Mouse (Mus musculus): ENCODE measurements around the gene Pros1.
A peak's percentile ranks its signal among the peaks of the same experiment; 100 is the strongest.

Gene Pros1

GRCm38 (mm10) chr16:62854191-62855068, at the start of gene Pros1:
Gene Pros1, plus strand, starts transcription at chr16:62854307.
- peak; percentile 53 to 66 for DNase-seq

GRCm38 (mm10) chr16:62804621-62805020, 49.5 kb upstream of the Pros1 start:
- DNase-seq = no peak

GRCm38 (mm10) chr16:62807249-62807979, 46.7 kb upstream of the Pros1 start:
- DNase-seq = no peak

GRCm38 (mm10) chr16:62810855-62811254, 43.3 kb upstream of the Pros1 start:
- DNase-seq = no peak

GRCm38 (mm10) chr16:62813790-62814189, 40.3 kb upstream of the Pros1 start:
- DNase-seq = no peak

GRCm38 (mm10) chr16:62814491-62814890, 39.6 kb upstream of the Pros1 start, which contains the start of gene Stx19:
Gene Stx19, plus strand, starts transcription at chr16:62814676.
- no peak for DNase-seq

GRCm38 (mm10) chr16:62822472-62822871, 31.6 kb upstream of the Pros1 start:
- DNase-seq = no peak

- DNase-seq = peak; percentile 47 to 72
These were observed 27.7 kb upstream of the Pros1 start for GRCm38 (mm10) chr16:62826156-62827001.

- DNase-seq = no peak
These were observed 22.1 kb upstream of the Pros1 start for GRCm38 (mm10) chr16:62832027-62832426.

- DNase-seq = peak; percentile 59 to 69
These were observed 21.6 kb upstream of the Pros1 start for GRCm38 (mm10) chr16:62832481-62832880.

GRCm38 (mm10) chr16:62834016-62834735, 19.9 kb upstream of the Pros1 start:
- no peak for DNase-seq

- no peak for DNase-seq
These were observed 8.8 kb upstream of the Pros1 start for GRCm38 (mm10) chr16:62845341-62845740.

- DNase-seq = peak; percentile 94 to 96
These were observed 7.4 kb upstream of the Pros1 start, which contains the start of gene Arl13b for GRCm38 (mm10) chr16:62846498-62847312. Gene Arl13b, minus strand, starts transcription at chr16:62847040.

GRCm38 (mm10) chr16:62852464-62853252, 1.4 kb upstream of the Pros1 start:
- no peak for DNase-seq

- DNase-seq = no peak
These were observed 438 bp upstream of the Pros1 start for GRCm38 (mm10) chr16:62853611-62854126.

GRCm38 (mm10) chr16:62855385-62855784, 1.3 kb downstream of the Pros1 start:
- DNase-seq = no peak

GRCm38 (mm10) chr16:62856273-62856672, 2.2 kb downstream of the Pros1 start:
- DNase-seq = no peak

GRCm38 (mm10) chr16:62857498-62857897, 3.4 kb downstream of the Pros1 start:
- DNase-seq = no peak

GRCm38 (mm10) chr16:62858018-62858417, 3.9 kb downstream of the Pros1 start:
- DNase-seq = peak in 1 of 2 experiments; percentile 8

GRCm38 (mm10) chr16:62860140-62860539, 6.0 kb downstream of the Pros1 start:
- no peak for DNase-seq
